16 mouse cellular contexts compared by ENCODE assay signal in genomic region chr10:41304961-41305455, GRCm38 (mm10). TPM values are rescaled to one million over a fixed set of nuclear protein-coding genes. Genes with fewer than 3 reads are reported as not detected.
"Had no signal": no experiment of that assay in that cellular context is flagged by ENCODE, and none has a peak within 500 bp of the region (broad histone marks: within the 10 kb centered on the region; RNA-seq: fewer than 3 reads in every experiment).

No protein-coding gene starts in this region.

- H3K9me3 ChIP-seq: kidney, embryonic 15.5 days; limb, embryonic 13.5 days; midbrain, embryonic 12.5 days had no signal

- ATAC-seq: midbrain, embryonic 16.5 days had no signal

- H3K9ac ChIP-seq: kidney, embryonic 15.5 days; limb, embryonic 13.5 days; liver, embryonic 14.5 days; midbrain, embryonic 12.5 days had no signal

- H3K4me2 ChIP-seq: midbrain, embryonic 12.5 days had no signal

- H3K4me3 ChIP-seq: kidney, embryonic 15.5 days; limb, embryonic 13.5 days; midbrain, embryonic 12.5 days had no signal

- DNase-seq: kidney, postnatal 14 days; left cerebral cortex, postnatal 4 days; lung, adult 18-20 months; right cerebral cortex, adult 18-20 months; right cerebral cortex, postnatal 25 days; thymus, adult 2 months; thymus, postnatal 4 days had no signal

- H3K36me3 ChIP-seq: kidney, embryonic 15.5 days; limb, embryonic 13.5 days; midbrain, embryonic 12.5 days had no signal

- H3K27me3 ChIP-seq: kidney, embryonic 15.5 days; limb, embryonic 13.5 days; midbrain, embryonic 12.5 days had no signal

- H3K27ac ChIP-seq: kidney, embryonic 15.5 days; limb, embryonic 13.5 days; liver, embryonic 14.5 days; midbrain, embryonic 12.5 days; stomach, postnatal 0 days had no signal

RNA-seq across cellular contexts. Expression of gene Ak9, which starts 1.2 kb away (rescaled TPM):
- total RNA-seq: liver, adult 2 months; megakaryocyte-erythroid progenitor cell, adult 5-6 weeks had no signal
- polyA plus RNA-seq: large intestine, adult 2 months; limb, embryonic 13.5 days; liver, adult 2 months; liver, embryonic 14.5 days; midbrain, embryonic 12.5 days; stomach, postnatal 0 days had no signal
